Mouse (Mus musculus): Measurements from ENCODE around the gene Cfap61. TPM values are rescaled to one million over a fixed set of nuclear protein-coding genes. Genes with fewer than 3 reads are reported as not detected.
A peak's percentile ranks its signal among the peaks of the same experiment; 100 is the strongest.

Cfap61 gene
- total and polyA plus RNA-seq, 3 experiments = 1.4 to 1.7 (median 1.5) TPM

DNA sequence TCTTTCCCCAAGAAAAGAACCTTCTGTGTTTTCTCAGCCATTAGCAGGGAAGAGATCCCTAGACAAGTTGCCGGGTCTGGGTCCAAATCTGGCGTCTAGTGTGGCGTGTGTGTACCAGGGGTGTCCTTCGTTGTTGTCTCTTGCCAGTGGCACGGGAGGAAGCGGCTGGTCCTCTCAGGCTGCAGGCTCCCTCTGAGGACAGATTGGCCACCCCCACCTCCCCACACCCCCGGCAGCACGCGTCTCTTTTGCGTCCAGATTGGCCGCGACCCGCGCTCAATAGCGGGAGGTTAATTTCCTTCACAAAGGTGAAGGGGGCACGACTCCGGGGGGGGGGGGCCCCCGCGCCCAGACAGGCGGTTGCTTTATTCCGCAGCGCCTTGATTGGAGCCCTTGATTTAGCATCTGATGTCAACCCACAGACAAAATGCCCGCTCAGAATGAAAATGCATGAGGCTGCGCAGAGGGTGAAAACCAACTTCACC lies 286.0 kb downstream of the Cfap61 start:
- Histone ChIP-seq H3K4me1 (ENCODE audit: control insufficient read depth, insufficient read depth, low read length) (peaks cover 2% of the 10 kb centered on the region), H3K27ac (no peak overlapping the region), H3K27me3 (ENCODE audit: control insufficient read depth, insufficient read depth, low read length) (peaks cover 50% of the 10 kb centered on the region), H3K36me3 (ENCODE audit: control insufficient read depth, insufficient read depth, low read length) (no peaks in the 10 kb centered on the region), H3K9ac (ENCODE audit: low read depth, low read length) (no peak overlapping the region), H3K79me2 (replicated peaks; ENCODE audit: control insufficient read depth, insufficient read depth, low read length) (no peaks in the 10 kb centered on the region), H3K4me3 (no peak overlapping the region; the same call in 1 of the 2 replicates)
- intact Hi-C loops (cut with DNase I) = no loop called here
- TF ChIP-seq EP300 (IDR thresholded peaks at IDR 0.05; ENCODE audit: insufficient read depth, low read depth, low read length) (no peak), POLR2A (IDR thresholded peaks at IDR 0.05; ENCODE audit: insufficient read depth, low read depth, low read length) (no peak), CTCF (IDR thresholded peaks at IDR 0.05) (no peak)
- 3% methylated on average over 24 of the region's 24 CpGs for WGBS
- DNase-seq = no peak

DNA sequence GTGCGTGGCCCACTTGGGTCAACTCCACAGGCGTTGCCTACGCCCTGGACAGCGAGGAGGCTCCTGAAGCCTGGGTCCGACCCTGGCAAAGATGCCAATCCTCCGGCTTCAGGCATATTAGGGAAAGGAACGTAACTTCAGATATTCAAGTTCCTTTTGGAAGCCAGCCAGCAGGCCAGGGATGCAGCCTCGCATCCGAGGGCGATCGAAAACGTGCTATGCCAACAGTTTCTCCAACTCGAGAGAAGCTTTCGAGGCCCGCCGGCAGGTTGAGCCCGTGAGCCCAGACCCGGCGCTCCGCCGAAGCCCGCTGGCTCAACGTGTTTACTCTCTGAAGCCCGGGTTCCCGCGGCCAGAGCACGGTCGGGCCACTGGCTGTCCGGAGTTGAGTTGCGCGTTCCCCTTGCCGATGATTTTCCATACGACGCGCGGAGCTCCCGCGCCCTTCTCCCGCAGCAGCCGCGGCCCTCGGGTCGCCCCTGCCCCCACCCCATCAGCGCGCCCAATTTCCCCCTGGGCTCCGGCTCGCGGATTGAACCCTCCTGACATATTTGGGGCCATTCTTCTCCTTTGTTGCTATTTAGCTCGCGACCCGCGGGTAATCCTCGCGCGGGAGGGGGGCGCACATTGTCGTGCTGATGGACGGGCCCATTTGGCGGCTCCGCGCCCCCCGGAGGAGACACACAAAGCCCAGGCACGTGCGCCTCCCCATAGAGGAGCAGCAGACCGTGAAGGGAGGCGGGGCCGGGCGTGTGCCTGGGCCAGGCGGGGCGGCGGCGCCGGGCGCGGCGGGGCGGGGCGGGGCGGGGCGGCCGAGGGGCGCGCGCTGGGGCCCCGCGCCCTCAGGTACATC lies 286.7 kb downstream of the Cfap61 start, which contains the start of gene Insm1:
Gene Insm1, plus strand, starts transcription at position 846 of the 853 bp plus-strand sequence.
- Histone ChIP-seq H3K4me1 (ENCODE audit: control insufficient read depth, insufficient read depth, low read length) (peaks cover 2% of the 10 kb centered on the region), H3K27ac (no peak within 1 kb of the TSS), H3K9ac (ENCODE audit: low read depth, low read length) (no peak within 1 kb of the TSS), H3K36me3 (ENCODE audit: control insufficient read depth, insufficient read depth, low read length) (no peaks in the 10 kb centered on the region), H3K27me3 (ENCODE audit: control insufficient read depth, insufficient read depth, low read length) (peaks cover 47% of the 10 kb centered on the region), H3K79me2 (replicated peaks; ENCODE audit: control insufficient read depth, insufficient read depth, low read length) (no peaks in the 10 kb centered on the region), H3K4me3 (peak within 1 kb of the TSS; percentile 39)
- peak; percentile 28 to 39 for DNase-seq
- WGBS = 1% methylated on average over 79 of the region's 86 CpGs
- TF ChIP-seq EP300 (IDR thresholded peaks at IDR 0.05; ENCODE audit: insufficient read depth, low read depth, low read length) (no peak), CTCF (IDR thresholded peaks at IDR 0.05) (no peak), POLR2A (IDR thresholded peaks at IDR 0.05; ENCODE audit: insufficient read depth, low read depth, low read length) (no peak)
- intact Hi-C loops (cut with DNase I) = no loop called here

DNA sequence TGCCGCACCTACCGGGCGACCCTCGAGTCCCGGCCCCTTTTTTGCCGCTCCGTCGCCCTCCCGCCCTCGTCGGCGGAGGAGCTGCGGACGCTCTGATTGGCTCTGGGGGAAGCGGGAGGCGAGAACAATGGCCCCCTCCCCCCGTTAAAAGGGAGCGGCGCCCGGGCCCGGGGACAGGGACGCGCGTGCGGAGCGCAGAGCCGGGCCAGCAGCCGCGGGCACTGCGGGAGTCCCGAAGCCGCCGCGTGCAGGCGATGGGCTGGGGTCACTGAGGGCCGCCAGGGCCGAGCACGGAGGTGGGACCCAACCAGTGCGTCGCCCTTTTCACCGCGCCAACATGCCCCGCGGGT lies 287.3 kb downstream of the Cfap61 start:
- Histone ChIP-seq H3K27me3 (ENCODE audit: control insufficient read depth, insufficient read depth, low read length) (peaks cover 47% of the 10 kb centered on the region), H3K4me1 (ENCODE audit: control insufficient read depth, insufficient read depth, low read length) (peaks cover 2% of the 10 kb centered on the region), H3K9ac (ENCODE audit: low read depth, low read length) (no peak overlapping the region), H3K4me3 (peak overlapping the region; percentile 39), H3K79me2 (replicated peaks; ENCODE audit: control insufficient read depth, insufficient read depth, low read length) (no peaks in the 10 kb centered on the region), H3K36me3 (ENCODE audit: control insufficient read depth, insufficient read depth, low read length) (no peaks in the 10 kb centered on the region), H3K27ac (no peak overlapping the region)
- under 1% methylated on average over 39 of the region's 44 CpGs for WGBS
- no peak for DNase-seq
- intact Hi-C loops (cut with DNase I) = no loop called here
- no peak for TF ChIP-seq POLR2A (IDR thresholded peaks at IDR 0.05; ENCODE audit: insufficient read depth, low read depth, low read length)
- TF ChIP-seq CTCF (IDR thresholded peaks at IDR 0.05) = no peak
- TF ChIP-seq EP300 (IDR thresholded peaks at IDR 0.05; ENCODE audit: insufficient read depth, low read depth, low read length) = no peak

DNA sequence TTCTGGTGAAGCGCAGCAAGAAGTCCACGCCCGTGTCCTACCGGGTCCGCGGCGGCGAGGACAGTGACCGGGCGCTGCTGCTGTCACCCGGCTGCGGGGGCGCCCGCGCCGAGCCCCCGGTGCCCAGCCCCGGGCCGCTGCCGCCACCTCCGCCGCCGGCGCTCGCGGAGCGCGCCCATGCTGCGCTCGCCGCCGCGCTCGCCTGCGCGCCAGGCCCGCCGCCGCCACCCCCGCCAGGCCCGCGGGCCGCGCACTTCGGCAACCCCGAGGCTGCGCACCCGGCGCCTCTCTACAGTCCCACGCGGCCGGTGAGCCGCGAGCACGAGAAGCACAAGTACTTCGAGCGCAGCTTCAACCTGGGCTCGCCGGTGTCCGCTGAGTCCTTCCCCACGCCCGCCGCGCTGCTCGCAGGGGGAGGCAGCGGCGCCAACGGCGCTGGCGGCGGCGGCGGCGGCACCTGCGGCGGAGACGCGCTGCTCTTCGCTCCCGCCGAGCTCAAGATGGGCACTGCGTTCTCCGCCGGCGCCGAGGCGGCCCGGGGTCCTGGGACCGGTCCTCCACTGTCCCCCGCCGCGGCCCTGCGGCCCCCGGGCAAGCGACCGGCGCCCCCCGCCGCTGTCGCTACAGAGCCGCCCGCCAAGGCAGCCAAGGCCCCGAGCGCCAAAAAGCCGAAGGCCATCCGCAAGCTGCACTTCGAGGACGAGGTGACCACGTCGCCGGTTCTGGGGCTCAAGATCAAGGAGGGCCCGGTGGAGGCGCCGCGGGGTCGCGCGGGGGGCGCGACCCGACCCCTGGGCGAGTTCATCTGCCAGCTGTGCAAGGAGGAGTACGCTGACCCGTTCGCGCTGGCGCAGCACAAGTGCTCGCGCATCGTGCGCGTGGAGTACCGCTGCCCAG lies 287.9 kb downstream of the Cfap61 start:
- Histone ChIP-seq H3K27me3 (ENCODE audit: control insufficient read depth, insufficient read depth, low read length) (peaks cover 46% of the 10 kb centered on the region), H3K4me1 (ENCODE audit: control insufficient read depth, insufficient read depth, low read length) (peaks cover 2% of the 10 kb centered on the region), H3K27ac (no peak overlapping the region), H3K9ac (ENCODE audit: low read depth, low read length) (no peak overlapping the region), H3K79me2 (replicated peaks; ENCODE audit: control insufficient read depth, insufficient read depth, low read length) (no peaks in the 10 kb centered on the region), H3K4me3 (peak overlapping the region; percentile 39), H3K36me3 (ENCODE audit: control insufficient read depth, insufficient read depth, low read length) (no peaks in the 10 kb centered on the region)
- intact Hi-C loops (cut with DNase I) = no loop called here
- WGBS = 3% methylated on average over 132 of the region's 133 CpGs
- no peak for TF ChIP-seq POLR2A (IDR thresholded peaks at IDR 0.05; ENCODE audit: insufficient read depth, low read depth, low read length)
- no peak for TF ChIP-seq CTCF (IDR thresholded peaks at IDR 0.05)
- no peak for TF ChIP-seq EP300 (IDR thresholded peaks at IDR 0.05; ENCODE audit: insufficient read depth, low read depth, low read length)
- DNase-seq = no peak

DNA sequence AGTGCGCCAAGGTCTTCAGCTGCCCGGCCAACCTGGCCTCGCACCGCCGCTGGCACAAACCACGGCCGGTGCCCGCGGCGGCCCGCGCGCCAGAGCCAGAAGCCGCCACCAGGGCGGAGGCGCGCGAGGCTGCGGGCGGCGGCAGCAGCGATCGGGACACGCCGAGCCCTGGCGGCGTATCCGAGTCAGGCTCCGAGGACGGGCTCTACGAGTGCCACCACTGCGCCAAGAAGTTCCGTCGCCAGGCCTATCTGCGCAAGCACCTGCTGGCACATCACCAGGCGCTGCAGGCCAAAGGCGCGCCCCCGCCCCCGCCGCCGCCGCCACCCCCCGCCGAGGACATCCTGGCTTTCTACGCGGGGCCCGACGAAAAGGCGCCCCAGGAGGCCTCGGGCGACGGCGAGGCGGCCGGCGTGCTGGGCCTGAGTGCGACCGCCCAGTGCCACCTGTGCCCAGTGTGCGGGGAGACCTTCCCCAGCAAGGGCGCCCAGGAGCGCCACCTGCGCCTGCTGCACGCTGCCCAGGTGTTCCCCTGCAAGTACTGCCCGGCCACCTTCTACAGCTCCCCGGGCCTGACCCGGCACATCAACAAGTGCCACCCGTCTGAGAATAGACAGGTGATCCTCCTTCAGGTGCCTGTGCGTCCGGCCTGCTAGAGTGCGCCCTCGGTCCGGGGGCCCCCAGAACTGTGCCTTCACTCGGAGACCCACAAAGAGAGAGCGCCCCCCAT lies 288.8 kb downstream of the Cfap61 start:
- intact Hi-C loops (cut with DNase I) = no loop called here
- Histone ChIP-seq H3K27ac (no peak overlapping the region), H3K4me3 (no peak overlapping the region; the same call in 1 of the 2 replicates), H3K27me3 (ENCODE audit: control insufficient read depth, insufficient read depth, low read length) (peaks cover 43% of the 10 kb centered on the region), H3K4me1 (ENCODE audit: control insufficient read depth, insufficient read depth, low read length) (peaks cover 2% of the 10 kb centered on the region), H3K36me3 (ENCODE audit: control insufficient read depth, insufficient read depth, low read length) (no peaks in the 10 kb centered on the region), H3K9ac (ENCODE audit: low read depth, low read length) (no peak overlapping the region), H3K79me2 (replicated peaks; ENCODE audit: control insufficient read depth, insufficient read depth, low read length) (no peaks in the 10 kb centered on the region)
- DNase-seq = peak in 1 of 2 experiments; percentile 10
- 2% methylated on average over 72 of the region's 75 CpGs for WGBS
- 0 out of 2 replicates have a peak, but pooled peaks have one; percentile 6 for TF ChIP-seq CTCF (IDR thresholded peaks at IDR 0.05)
- no peak for TF ChIP-seq POLR2A (IDR thresholded peaks at IDR 0.05; ENCODE audit: insufficient read depth, low read depth, low read length)

All from heart, adult 2 months (tissue).